Mouse (Mus musculus): ENCODE measurements around the gene Vmn1r137. TPM values are rescaled to one million over a fixed set of nuclear protein-coding genes. Genes with fewer than 3 reads are reported as not detected.

Gene Vmn1r137
- not detected for polyA plus RNA-seq (2014; fragmentation: Illumina TruSeq; extraction: RNeasy Lipid Tissue Mini Kit (QIAGEN cat#74804); ENCODE audit: low read depth, low replicate concordance)

DNA sequence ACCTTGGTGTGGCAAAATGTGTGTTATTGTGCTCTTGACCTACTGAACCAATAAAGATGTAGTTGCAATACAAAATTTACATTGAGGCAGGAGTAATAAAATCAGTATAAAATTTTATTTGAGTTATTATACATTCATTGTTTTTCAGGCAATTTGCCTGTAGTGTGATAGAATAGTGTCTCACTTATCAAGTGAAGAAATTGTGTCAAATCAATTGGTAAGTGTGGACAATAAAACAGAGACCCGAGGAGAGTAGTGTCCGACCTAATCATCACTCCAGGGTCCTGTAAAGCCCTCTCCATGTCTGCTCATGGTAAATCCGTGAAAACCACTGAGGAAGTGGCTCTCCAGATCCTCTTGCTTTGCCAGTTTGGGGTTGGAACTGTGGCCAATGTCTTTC lies at the start of gene Vmn1r137:
Gene Vmn1r137 (plus strand): TSS at position 301 of the 400 bp plus-strand sequence.

GRCm38 (mm10) chr7:22028797-22029196 lies 34.4 kb downstream of the Vmn1r137 start, which contains the start of gene Vmn1r138:
Gene Vmn1r138, minus strand, starts transcription at chr7:22028897.

Other genes with a start within 250 kb of the Vmn1r137 start
- not detected for gene Gm4175, start 233.1 kb upstream of the Vmn1r137 start, polyA plus RNA-seq (2014; fragmentation: Illumina TruSeq; extraction: RNeasy Lipid Tissue Mini Kit (QIAGEN cat#74804); ENCODE audit: low read depth, low replicate concordance)
- gene Gm4177, start 197.9 kb upstream of the Vmn1r137 start, polyA plus RNA-seq (2014; fragmentation: Illumina TruSeq; extraction: RNeasy Lipid Tissue Mini Kit (QIAGEN cat#74804); ENCODE audit: low read depth, low replicate concordance), result not detected
- gene Vmn1r135, start 162.2 kb upstream of the Vmn1r137 start, polyA plus RNA-seq (2014; fragmentation: Illumina TruSeq; extraction: RNeasy Lipid Tissue Mini Kit (QIAGEN cat#74804); ENCODE audit: low read depth, low replicate concordance), result not detected
- gene Gm5725, start 150.3 kb upstream of the Vmn1r137 start, polyA plus RNA-seq (2014; fragmentation: Illumina TruSeq; extraction: RNeasy Lipid Tissue Mini Kit (QIAGEN cat#74804); ENCODE audit: low read depth, low replicate concordance), result not detected
- not detected for gene Gm5891, start 73.3 kb upstream of the Vmn1r137 start, polyA plus RNA-seq (2014; fragmentation: Illumina TruSeq; extraction: RNeasy Lipid Tissue Mini Kit (QIAGEN cat#74804); ENCODE audit: low read depth, low replicate concordance)
- gene Vmn1r138, start 34.3 kb downstream of the Vmn1r137 start, polyA plus RNA-seq (2014; fragmentation: Illumina TruSeq; extraction: RNeasy Lipid Tissue Mini Kit (QIAGEN cat#74804); ENCODE audit: low read depth, low replicate concordance), result not detected
- gene Gm6176, start 61.7 kb downstream of the Vmn1r137 start, polyA plus RNA-seq (2014; fragmentation: Illumina TruSeq; extraction: RNeasy Lipid Tissue Mini Kit (QIAGEN cat#74804); ENCODE audit: low read depth, low replicate concordance), result not detected
- gene Vmn1r139, start 74.5 kb downstream of the Vmn1r137 start, polyA plus RNA-seq (2014; fragmentation: Illumina TruSeq; extraction: RNeasy Lipid Tissue Mini Kit (QIAGEN cat#74804); ENCODE audit: low read depth, low replicate concordance), result not detected
- not detected for gene Gm16451, start 123.7 kb downstream of the Vmn1r137 start, polyA plus RNA-seq (2014; fragmentation: Illumina TruSeq; extraction: RNeasy Lipid Tissue Mini Kit (QIAGEN cat#74804); ENCODE audit: low read depth, low replicate concordance)
- gene Gm10666, start 140.2 kb downstream of the Vmn1r137 start, polyA plus RNA-seq (2014; fragmentation: Illumina TruSeq; extraction: RNeasy Lipid Tissue Mini Kit (QIAGEN cat#74804); ENCODE audit: low read depth, low replicate concordance), result not detected
- gene Vmn1r142, start 169.4 kb downstream of the Vmn1r137 start, polyA plus RNA-seq (2014; fragmentation: Illumina TruSeq; extraction: RNeasy Lipid Tissue Mini Kit (QIAGEN cat#74804); ENCODE audit: low read depth, low replicate concordance), result not detected
- gene Vmn1r143, start 194.8 kb downstream of the Vmn1r137 start, polyA plus RNA-seq (2014; fragmentation: Illumina TruSeq; extraction: RNeasy Lipid Tissue Mini Kit (QIAGEN cat#74804); ENCODE audit: low read depth, low replicate concordance), result not detected
- not detected for gene Gm8653, start 206.7 kb downstream of the Vmn1r137 start, polyA plus RNA-seq (2014; fragmentation: Illumina TruSeq; extraction: RNeasy Lipid Tissue Mini Kit (QIAGEN cat#74804); ENCODE audit: low read depth, low replicate concordance)
- gene Gm8453, start 234.9 kb downstream of the Vmn1r137 start, polyA plus RNA-seq (2014; fragmentation: Illumina TruSeq; extraction: RNeasy Lipid Tissue Mini Kit (QIAGEN cat#74804); ENCODE audit: low read depth, low replicate concordance), result not detected

Data from adipose tissue, adult 10 weeks (tissue).